ENCODE assay signal across 7 mouse cellular contexts in the genomic region with DNA sequence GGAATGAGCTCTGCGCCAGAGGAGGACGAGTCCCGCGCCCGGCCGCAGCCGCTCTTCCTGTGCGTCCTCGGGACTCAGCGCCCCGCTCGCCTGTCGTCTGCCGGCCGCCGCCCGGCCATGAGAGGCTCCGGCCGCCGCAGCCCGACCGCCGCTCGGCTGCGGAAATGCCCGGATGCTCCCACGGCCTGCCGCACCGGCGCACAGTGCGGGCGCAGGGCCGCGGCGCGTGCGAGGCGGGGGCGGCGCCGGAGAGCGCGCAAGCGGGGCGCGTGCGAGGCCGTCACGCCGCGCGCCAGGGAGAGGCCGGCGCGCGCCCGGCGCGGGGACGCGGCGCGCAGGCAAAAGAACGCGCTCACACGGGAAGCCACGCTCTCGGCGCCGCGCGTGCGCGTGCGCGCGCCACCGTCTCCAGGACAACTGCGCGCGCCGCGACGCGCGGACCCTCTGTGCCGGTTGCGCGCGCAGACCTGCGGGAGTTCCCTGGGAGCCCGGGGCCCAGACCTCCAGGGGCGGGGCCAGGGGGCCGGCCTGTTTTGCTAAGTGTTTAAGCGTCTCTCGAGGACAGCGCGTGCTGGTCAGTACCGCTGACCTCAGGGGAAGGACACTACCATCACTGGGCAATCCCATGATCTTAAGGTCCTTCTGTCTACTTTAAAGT. TPM values are rescaled to one million over a fixed set of nuclear protein-coding genes. Genes with fewer than 3 reads are reported as not detected.
A peak's percentile ranks its signal among the peaks of the same experiment; 100 is the strongest.
DNase-seq lines count a peak whose midpoint lies in the region; ATAC-seq and TF ChIP-seq lines count a peak whose summit lies in the region.

A gene (minus strand): TSS at position 174 of the 658 bp plus-strand sequence.

- peak within 1 kb of the TSS; percentile 74 for H3K4me3 ChIP-seq in limb, embryonic 11.5 days (ENCODE audit: low read depth, low read length)
- H3K4me3 ChIP-seq in midbrain, embryonic 13.5 days (replicated peaks), result peak within 1 kb of the TSS; percentile 80
- H3K4me3 ChIP-seq in small intestine, adult 2 months (ENCODE audit: low read depth, low read length), result peak within 1 kb of the TSS; percentile 88

- H3K4me2 ChIP-seq in limb, embryonic 11.5 days (ENCODE audit: low read depth, severe bottlenecking), result peak within 1 kb of the TSS; percentile 98
- peak within 1 kb of the TSS; percentile 65 for H3K4me2 ChIP-seq in midbrain, embryonic 13.5 days (replicated peaks)

- no peak within 1 kb of the TSS; the same call in 1 of the 2 replicates for H3K27ac ChIP-seq in limb, embryonic 11.5 days (replicated peaks; ENCODE audit: low read depth, low read length)
- H3K27ac ChIP-seq in midbrain, embryonic 13.5 days, result peak within 1 kb of the TSS; percentile 90
- peak within 1 kb of the TSS; percentile 44; the same call in 1 of the 2 replicates for H3K27ac ChIP-seq in small intestine, adult 2 months (ENCODE audit: insufficient read depth, low read depth, low read length)

- DNase-seq in adrenal gland, postnatal 14 days, result peak; percentile 96
- DNase-seq in embryo, embryonic 11.5 days (ENCODE audit: low read depth, low spot score), result peak; percentile 88
- DNase-seq in heart, adult 11 months, result peak; percentile 100
- DNase-seq in kidney, adult 18-20 months, result peak; percentile 94
- peak; percentile 89 for DNase-seq in limb, embryonic 11.5 days (ENCODE audit: low spot score)

- TF ChIP-seq POLR2A in small intestine, adult 2 months (IDR thresholded peaks at IDR 0.05; ENCODE audit: low read depth, low read length), result no peak

- H3K27me3 ChIP-seq in limb, embryonic 11.5 days (ENCODE audit: control insufficient read depth, insufficient read depth, low read length), result 0 out of 2 replicates have a peak, but pooled peaks cover 4% of the 10 kb centered on the region
- H3K27me3 ChIP-seq in midbrain, embryonic 13.5 days, result 0 out of 2 replicates have a peak, but pooled peaks cover 6% of the 10 kb centered on the region
- peaks cover 10% of the 10 kb centered on the region for H3K27me3 ChIP-seq in small intestine, adult 2 months (ENCODE audit: control insufficient read depth, insufficient read depth, low read length)

- ATAC-seq in limb, embryonic 11.5 days (ENCODE audit: insufficient number of reproducible peaks, low FRiP score, low TSS enrichment, low read depth), result peak; percentile 94
- ATAC-seq in midbrain, embryonic 13.5 days, result peak; percentile 96

- no peaks in the 10 kb centered on the region for H3K9me3 ChIP-seq in limb, embryonic 11.5 days (ENCODE audit: control insufficient read depth, low read length)
- H3K9me3 ChIP-seq in midbrain, embryonic 13.5 days, result no peaks in the 10 kb centered on the region

- WGBS in limb, embryonic 11.5 days, result under 1% methylated on average over 74 of the region's 99 CpGs
- WGBS in midbrain, embryonic 13.5 days, result under 1% methylated on average over 74 of the region's 99 CpGs
- 1% methylated on average over 99 of the region's 99 CpGs for WGBS in small intestine, adult 2 months

- TF ChIP-seq CTCF in small intestine, adult 2 months (IDR thresholded peaks at IDR 0.05; ENCODE audit: extremely low read depth, insufficient read length, insufficient replicate concordance, low read depth, low read length), result no peak

- H3K36me3 ChIP-seq in limb, embryonic 11.5 days (ENCODE audit: control insufficient read depth, insufficient read depth, low read length), result no peaks in the 10 kb centered on the region
- H3K36me3 ChIP-seq in midbrain, embryonic 13.5 days, result no peaks in the 10 kb centered on the region
- no peaks in the 10 kb centered on the region for H3K36me3 ChIP-seq in small intestine, adult 2 months (ENCODE audit: control insufficient read depth, insufficient read depth, low read length)

- no peaks in the 10 kb centered on the region for H3K4me1 ChIP-seq in limb, embryonic 11.5 days (ENCODE audit: control insufficient read depth, insufficient read depth, low read length)
- peaks cover 22% of the 10 kb centered on the region for H3K4me1 ChIP-seq in midbrain, embryonic 13.5 days (replicated peaks)
- no peaks in the 10 kb centered on the region for H3K4me1 ChIP-seq in small intestine, adult 2 months (ENCODE audit: control insufficient read depth, insufficient read depth, insufficient read length, low read length)

- H3K9ac ChIP-seq in limb, embryonic 11.5 days (ENCODE audit: low read length), result peak within 1 kb of the TSS; percentile 67
- peak within 1 kb of the TSS; percentile 90 for H3K9ac ChIP-seq in midbrain, embryonic 13.5 days (replicated peaks)

RNA-seq across cellular contexts. Expression of the gene that starts here (rescaled TPM):
- total RNA-seq in adrenal gland, postnatal 14 days (2021), result 13.8 and 17.0 TPM in 2 replicates
- polyA plus RNA-seq in limb, embryonic 11.5 days (2014; fragmentation: Nextera tagmentation; extraction: Ambion mirVana), result 6.5 and 6.6 TPM in 2 replicates
- 36.5 and 38.8 TPM in 2 replicates for polyA plus RNA-seq in midbrain, embryonic 13.5 days (2015; fragmentation: Nextera tagmentation; extraction: Ambion mirVana)
- polyA plus RNA-seq in small intestine, adult 2 months (2012; rRNA removed), result 0.51 and 0.63 TPM in 2 replicates
